Mouse (Mus musculus): ENCODE results near the gene Gm16253.
A peak's percentile ranks its signal among the peaks of the same experiment; 100 is the strongest.

Gene Gm16253

DNA sequence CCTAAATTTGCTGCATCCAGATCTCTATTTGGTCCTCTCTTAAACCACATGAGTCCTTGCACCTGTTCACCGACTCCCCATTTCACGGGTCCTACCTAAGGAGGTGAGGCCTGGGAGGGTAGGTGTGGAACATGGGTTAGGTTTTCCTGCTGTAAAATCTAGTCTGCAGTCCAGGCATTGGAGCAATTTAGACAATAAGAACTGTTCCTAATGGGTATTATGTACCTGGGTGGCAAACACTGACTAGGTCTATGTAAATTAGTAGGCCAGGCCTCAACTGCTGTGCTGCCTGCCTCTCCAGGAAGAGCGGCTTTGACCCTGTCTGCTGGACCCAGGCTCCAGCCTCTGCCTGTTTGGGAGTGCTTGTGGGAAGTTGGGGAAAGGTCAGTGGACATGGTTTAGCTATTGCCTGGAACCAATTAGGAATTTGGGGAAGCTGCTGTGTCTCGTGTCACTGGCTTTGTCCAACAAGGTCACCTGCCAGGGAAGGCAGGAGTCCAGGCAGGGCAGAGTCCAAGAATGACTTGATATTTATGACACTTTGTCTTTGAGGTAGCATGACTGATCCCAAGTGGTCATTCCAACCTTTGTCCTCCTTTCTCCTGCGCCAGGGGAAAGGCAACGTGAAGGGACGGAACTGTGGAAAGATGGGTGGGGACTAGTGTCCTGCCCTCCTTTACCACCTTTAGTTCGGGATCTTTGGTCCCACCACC, 1.4 kb upstream of the Gm16253 start:
- DNase-seq: no peak

- no peak for DNase-seq
These were observed 652 bp upstream of the Gm16253 start for GRCm38 (mm10) chr3:96576005-96576658.

- DNase-seq: no peak
These were observed 782 bp downstream of the Gm16253 start for GRCm38 (mm10) chr3:96577566-96577965.

DNA sequence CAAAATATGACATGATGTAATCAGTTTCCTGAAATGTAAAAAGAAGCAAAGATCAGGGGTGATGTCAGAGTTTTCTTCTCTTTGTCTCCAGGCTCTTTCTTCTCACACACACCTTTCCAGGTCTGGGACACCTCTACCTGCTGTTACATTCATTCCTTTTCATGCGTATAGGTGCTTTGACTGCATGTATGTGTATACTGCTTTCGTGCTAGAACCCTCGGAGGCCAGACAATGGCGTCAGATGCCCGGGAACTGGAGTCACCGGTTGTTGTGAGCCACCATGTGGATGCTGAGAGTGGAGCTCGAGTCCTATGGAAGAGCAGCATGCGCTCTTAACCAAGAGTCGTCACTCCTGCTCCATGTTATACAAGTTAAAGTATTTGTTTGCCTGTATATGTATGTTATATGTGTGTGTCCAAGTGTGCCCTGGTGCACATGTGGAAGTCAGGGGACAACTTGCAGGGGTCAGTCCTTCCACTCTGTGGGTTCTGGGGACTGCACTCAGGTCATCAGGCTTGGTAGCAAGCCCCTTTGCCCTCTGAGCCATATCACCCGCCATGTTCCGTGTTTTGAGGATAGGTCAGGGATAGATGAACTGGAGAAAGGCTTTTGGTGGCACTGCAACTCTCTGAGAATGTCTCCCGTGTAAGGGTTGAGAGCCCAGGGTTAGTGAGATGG, 1.9 kb downstream of the Gm16253 start:
- DNase-seq: no peak

DNA sequence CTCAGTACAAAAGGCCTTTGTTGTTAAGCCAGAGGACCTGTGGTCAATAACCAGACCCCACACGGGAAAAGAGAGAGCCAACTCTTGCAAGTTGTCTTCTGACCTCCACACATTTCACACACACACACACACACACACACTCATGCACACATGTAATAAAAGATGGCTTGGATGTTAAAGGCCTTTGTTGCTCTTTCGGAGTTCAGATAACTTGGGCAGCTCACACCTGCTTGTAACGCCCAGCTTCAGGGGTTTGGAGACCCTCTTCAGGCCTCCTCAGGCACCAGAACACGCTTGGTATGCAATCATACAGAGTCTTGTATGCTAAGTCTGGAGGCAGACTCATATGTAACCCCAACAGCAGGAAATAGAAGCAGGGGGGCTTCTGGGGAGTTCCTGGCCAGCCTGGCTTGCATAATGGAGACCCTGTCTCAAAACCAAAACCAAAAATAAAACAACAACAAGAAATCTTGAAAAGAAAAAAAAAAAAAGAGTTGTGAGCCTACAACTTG, 2.5 kb downstream of the Gm16253 start:
- no peak for DNase-seq

GRCm38 (mm10) chr3:96579885-96580454, 3.2 kb downstream of the Gm16253 start:
- peak; percentile 93 for DNase-seq

DNA sequence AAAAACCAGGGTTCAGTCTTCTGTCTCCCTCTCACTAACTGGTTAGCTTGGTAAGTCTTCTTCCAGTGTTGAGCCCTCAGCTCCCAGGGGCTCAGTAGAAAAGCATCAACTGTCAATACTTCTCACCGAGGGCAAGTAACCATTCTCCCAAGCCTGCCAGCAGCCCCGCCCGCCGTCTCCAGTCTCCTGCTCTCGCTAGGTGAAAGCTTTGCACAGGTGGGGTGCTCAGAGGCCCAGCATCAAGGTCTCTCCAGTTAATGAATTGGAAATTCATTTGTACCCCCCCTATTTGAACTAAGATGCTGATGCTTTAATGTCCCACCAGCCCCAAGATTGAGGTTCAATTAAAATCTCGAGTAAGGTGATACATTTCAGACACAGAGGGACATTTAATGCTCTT, 4.4 kb downstream of the Gm16253 start:
- DNase-seq: no peak

DNA sequence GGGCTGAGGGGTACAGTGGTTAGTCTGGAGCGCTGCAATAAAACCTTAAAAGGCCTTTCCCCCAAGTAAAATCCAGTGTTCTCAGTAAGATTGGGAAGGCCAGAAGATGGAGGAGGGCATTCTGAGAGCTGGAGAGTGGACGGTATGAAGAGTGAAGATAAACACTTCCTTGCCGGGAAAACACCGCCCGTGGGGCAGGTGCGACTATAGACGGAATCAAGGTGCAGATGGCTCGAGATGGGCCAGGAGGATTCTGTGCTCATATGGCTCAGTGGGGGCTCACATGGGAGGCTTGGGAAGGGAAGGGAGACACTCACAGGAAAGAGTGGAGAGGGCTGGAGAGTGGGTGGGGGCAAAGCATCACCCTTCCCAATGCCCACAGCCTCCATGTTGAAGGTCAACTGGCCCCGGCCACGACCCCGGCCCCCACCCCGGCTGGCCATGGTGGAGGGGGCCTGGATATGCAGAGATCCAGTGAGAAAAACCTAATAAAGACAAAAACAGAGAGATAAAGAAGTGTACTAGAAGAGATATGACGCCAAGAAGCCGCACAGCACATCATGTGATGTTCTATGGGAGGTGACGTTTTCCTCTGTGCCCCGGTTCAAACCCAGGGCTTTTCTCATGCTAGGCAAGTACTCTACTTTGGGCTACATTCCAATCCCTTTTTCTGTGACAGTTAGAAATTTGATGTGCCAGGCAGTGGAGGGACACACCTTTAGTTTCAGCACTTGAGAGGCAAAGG, 5.2 kb downstream of the Gm16253 start:
- DNase-seq: no peak

- no peak for DNase-seq
These were observed 6.6 kb downstream of the Gm16253 start for GRCm38 (mm10) chr3:96583386-96583785.

DNA sequence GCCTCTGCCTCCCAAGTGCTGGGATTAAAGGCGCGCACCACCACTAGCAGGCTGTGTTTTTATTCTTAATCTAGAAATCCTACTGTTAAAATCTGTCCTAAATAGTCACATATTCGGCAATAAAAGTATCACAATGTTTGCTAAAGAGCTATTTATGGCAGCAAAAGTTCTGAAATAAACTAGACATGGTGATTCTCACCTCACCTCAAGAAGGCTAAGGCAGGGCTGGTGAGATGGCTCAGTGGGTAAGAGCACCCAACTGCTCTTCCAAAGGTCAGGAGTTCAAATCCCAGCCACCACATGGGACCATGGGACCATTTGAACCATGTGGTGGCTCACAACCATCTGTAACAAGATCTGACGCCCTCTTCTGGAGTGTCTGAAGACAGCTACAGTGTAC, 13.9 kb downstream of the Gm16253 start:
- DNase-seq: no peak

DNA sequence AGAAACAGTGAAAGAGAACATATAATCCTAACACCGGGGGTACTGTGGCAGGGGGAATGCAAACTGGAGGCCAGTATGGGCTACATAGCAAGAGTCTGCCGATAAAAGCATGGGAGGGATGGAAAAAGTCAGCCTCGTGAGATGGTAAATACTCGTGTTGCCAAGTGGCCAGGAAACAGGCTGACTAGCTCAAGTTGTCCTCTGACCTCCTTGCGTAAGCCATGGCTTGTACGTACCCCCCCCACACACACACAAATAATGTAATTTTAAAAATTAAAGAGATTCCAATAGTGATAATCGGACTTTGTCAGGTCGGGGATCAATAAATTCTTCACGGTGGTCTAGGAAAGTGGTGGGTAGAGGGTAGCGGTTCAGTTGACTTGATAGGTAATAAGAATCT, 16.6 kb downstream of the Gm16253 start:
- no peak for DNase-seq

- peak; percentile 91 for DNase-seq
These were observed 17.2 kb downstream of the Gm16253 start, which contains the start of gene Polr3gl for GRCm38 (mm10) chr3:96593790-96594560. TSS of gene Polr3gl (minus strand) at chr3:96594181.

DNA sequence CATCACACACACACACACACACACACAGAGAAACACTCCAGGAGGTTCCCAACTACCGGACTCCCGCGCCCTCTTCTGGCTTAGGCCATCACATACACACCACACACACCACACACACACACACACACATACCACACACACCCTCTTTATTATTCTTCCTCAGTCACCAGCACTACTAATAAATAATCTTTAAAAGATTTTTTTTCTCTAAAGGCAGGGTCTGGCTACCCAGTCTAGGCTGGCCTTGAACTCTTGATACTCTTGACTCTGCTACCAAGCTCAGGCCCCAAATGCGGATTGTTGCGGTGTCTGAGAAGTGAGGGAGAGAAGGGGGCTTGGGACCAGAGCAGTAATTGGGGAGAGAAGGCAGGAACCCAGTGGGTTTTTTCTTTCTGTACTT, 18.1 kb downstream of the Gm16253 start:
- DNase-seq: no peak

DNA sequence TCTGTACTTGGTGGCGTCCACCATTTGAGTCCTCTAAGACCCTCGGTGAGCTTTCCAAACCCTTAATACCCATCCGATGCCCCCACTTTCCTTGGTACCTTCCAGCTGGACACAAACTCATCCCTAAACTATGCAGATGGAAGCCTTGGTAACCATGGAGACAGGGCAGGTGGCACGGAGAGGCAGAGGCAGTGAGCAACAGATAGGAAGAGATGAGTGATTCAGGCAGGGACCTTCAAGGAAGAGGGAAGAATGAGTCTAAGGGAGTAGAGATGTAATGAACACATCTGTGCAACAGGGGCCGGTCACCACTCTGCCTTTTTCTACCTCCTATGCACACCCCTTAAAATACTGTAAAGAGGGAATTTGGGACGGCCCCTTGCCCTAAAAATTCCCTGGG, 18.9 kb downstream of the Gm16253 start:
- no peak for DNase-seq

DNA sequence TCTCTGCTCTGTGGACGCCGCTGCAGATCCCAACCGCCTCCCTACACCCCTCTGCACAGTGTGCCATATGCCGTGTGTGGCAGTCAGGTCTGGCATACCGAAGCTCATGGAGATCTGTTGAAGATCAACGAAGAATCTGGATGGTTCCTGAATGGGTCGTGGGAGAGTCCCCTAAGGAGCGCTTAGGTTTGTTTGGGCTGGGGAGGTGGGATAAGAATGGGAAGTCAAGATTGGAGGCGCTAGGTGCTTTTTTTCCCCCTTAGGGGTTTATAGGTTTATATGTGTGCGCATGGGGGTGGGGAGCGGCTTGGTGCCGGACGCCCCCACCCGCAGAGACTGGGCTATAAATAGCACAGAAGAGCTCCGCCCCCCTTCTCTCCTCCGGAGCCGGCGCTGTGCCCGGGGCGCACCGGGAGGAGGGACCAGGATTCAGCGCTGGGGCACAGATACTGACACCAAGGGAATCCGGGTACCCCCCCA, 19.5 kb downstream of the Gm16253 start, which contains the start of gene Ankrd34a:
Gene Ankrd34a, plus strand, starts transcription at position 409 of the 480 bp plus-strand sequence.
- peak; percentile 76 for DNase-seq

- peak; percentile 45 for DNase-seq
These were observed 20.1 kb downstream of the Gm16253 start for GRCm38 (mm10) chr3:96596855-96597254.

DNA sequence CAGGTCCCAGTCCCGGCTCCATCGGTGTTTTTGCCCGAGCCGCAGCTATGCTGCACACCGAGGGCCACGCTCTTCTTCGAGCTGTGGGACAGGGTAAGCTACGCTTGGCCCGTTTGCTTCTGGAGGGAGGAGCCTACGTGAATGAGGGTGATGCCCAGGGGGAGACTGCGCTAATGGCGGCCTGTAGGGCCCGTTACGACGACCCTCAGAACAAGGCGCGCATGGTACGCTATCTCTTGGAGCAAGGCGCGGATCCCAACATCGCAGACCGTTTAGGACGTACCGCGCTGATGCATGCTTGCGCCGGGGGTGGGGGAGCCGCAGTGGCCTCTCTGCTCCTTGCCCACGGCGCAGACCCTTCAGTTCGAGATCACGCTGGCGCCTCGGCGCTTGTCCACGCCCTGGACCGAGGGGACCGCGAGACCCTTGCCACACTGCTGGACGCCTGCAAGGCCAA, 20.7 kb downstream of the Gm16253 start:
- DNase-seq: peak; percentile 52

- peak; percentile 63 for DNase-seq
These were observed 21.6 kb downstream of the Gm16253 start for GRCm38 (mm10) chr3:96598156-96599068.

DNA sequence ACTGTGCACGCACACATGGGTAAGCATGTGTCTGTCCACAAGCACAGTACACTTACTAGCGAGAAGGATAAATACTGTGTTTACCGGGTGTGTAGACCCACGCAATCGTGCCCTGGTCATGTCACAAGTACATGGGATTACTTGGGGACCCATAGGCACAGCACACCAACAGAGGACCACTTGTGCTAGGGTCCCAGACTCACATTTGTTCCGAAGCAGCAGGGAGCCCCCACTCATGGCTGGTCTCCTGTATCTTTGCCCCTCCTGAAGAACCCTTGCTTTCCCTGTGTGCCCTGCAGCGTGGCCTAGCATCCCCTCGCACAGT, 22.2 kb downstream of the Gm16253 start:
- DNase-seq: no peak

GRCm38 (mm10) chr3:96599411-96599810, 22.6 kb downstream of the Gm16253 start:
- no peak for DNase-seq
